Mouse (Mus musculus) ES-Bruce4 (cell line): ENCODE data around the gene Enpp6.

Experiments
- CTCF ChIP-seq: IDR thresholded peaks from one replicate; pipeline ENCODE4 v1.8.1; 2011; ENCODE audit warnings: low read depth, low read length
- POLR2A ChIP-seq: IDR thresholded peaks from one replicate; pipeline ENCODE4 v1.8.1; 2011; ENCODE audit warnings: low read length; ENCODE audit not compliant: insufficient read depth

GRCm38 (mm10) chr8:47061105-47061720 lies 74.5 kb downstream of the Enpp6 start:
- TF ChIP-seq CTCF (no peak), POLR2A (no peak)
